Mouse (Mus musculus): Measurements from ENCODE around the gene Wfdc21. TPM values are rescaled to one million over a fixed set of nuclear protein-coding genes. Genes with fewer than 3 reads are reported as not detected.

The Wfdc21 gene
- polyA plus RNA-seq, 1 experiment from 2014 or later, result 3.4 TPM

DNA sequence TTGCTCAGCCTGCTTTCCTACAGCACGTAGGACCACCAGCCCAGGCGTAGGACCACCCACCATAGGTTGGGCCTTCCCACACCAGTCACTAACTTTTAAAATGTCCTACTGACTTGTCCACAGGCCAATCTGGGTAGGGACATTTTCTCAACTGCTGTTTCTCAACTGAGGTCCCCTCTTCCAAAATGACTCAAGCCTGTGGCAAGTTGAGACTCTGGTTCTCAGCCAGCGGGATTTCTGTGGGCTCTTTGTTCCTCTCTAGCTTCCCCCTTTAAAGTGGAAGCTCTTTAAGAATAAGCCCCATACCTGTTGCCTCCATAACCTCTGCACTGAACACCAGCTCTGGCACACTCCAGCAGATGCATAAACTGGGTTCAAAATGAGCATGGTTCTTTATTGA, 3.2 kb upstream of the Wfdc21 start:
- Histone ChIP-seq H3K4me3 (ENCODE audit: low read depth, low read length) (no peak overlapping the region), H3K27me3 (ENCODE audit: control insufficient read depth, insufficient read depth, low read length) (no peaks in the 10 kb centered on the region), H3K9ac (ENCODE audit: low read length) (no peak overlapping the region), H3K9me3 (ENCODE audit: control insufficient read depth, low read length) (no peaks in the 10 kb centered on the region), H3K4me1 (replicated peaks; ENCODE audit: control insufficient read depth, insufficient read depth) (no peaks in the 10 kb centered on the region), H3K4me2 (replicated peaks; ENCODE audit: low read depth) (no peak overlapping the region), H3K36me3 (ENCODE audit: control insufficient read depth, insufficient read depth, low read length) (no peaks in the 10 kb centered on the region), H3K27ac (replicated peaks) (no peak overlapping the region)
- DNase-seq (ENCODE audit: low spot score), result no peak
- TF ChIP-seq EP300 (optimal IDR thresholded peaks at IDR 0.05), result no peak
- TF ChIP-seq CTCF (IDR thresholded peaks at IDR 0.05; ENCODE audit: low read depth), result no peak
- ATAC-seq (ENCODE audit: low FRiP score, low TSS enrichment), result no peak
- WGBS, result 72% methylated on average over 3 of the region's 3 CpGs

DNA sequence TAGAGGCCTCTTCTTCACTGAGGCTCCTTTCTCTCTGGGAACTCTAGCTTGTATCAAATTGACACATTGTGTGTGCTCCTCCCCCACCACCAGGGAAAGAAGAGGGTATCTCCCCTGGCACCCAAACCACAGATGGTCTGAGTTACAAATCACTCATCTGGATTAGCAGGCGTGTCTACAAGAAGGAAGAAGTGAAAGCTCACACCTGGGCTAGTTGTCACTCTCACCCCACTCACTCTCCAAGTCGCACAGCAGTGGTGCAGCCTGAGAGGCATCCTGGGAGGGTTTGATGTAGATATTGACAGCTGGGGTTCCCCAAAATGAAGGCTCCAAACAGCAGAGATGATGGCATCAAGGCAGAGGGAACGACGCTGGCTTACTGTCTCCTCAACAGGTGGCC, 588 bp upstream of the Wfdc21 start:
- no peaks in the 10 kb centered on the region for H3K27me3 ChIP-seq (ENCODE audit: control insufficient read depth, insufficient read depth, low read length)
- H3K27ac ChIP-seq (replicated peaks), result no peak overlapping the region
- WGBS, result 53% methylated on average over 4 of the region's 4 CpGs
- H3K36me3 ChIP-seq (ENCODE audit: control insufficient read depth, insufficient read depth, low read length), result no peaks in the 10 kb centered on the region
- TF ChIP-seq CTCF (IDR thresholded peaks at IDR 0.05; ENCODE audit: low read depth) (no peak), EP300 (optimal IDR thresholded peaks at IDR 0.05) (no peak)
- no peaks in the 10 kb centered on the region for H3K9me3 ChIP-seq (ENCODE audit: control insufficient read depth, low read length)
- DNase-seq (ENCODE audit: low spot score) (no peak), ATAC-seq (ENCODE audit: low FRiP score, low TSS enrichment) (no peak)
- no peak overlapping the region for H3K4me3 ChIP-seq (ENCODE audit: low read depth, low read length)
- H3K4me1 ChIP-seq (replicated peaks; ENCODE audit: control insufficient read depth, insufficient read depth), result no peaks in the 10 kb centered on the region
- H3K4me2 ChIP-seq (replicated peaks; ENCODE audit: low read depth), result no peak overlapping the region
- no peak overlapping the region for H3K9ac ChIP-seq (ENCODE audit: low read length)

DNA sequence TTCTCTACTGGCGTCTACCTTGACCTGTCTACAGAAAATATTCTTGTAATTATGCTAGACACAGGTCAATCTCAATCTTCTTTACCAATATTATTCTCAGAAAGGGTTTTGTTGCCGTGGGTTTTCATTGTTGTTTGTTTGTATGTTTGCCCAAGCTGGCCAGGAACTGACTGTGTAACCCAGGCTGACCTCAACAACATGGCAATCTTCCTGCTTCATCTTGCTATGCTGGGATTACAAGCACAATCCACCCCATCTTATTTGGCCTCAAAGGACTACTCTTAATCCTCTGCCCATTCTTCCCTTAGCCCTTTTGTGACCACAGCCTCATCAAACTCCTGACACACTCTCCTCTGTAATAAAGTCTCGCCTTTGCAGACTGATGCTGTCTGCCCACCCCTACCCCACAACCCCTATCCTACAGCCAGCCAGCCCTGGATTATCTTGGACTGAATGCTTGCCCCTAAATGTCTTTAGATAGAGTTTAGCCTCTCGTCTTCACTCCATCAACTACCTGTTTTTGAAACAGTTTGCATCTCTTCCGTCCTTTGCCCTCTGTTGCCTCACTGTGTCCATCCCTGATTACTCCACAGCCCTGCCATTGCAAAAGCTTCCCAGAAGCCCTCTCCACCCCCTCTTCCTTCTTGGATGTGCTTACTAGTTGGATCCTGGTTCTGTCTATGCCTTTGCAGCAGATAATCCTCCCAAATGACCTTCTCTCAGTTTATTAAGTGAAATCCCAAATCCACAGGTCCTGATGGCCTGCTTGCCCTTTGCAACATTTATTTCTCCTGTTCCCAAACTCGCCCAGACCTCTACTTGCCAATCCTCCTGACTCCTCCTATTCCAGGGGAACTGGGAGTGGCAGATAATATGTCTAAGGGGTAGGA, 881 bp downstream of the Wfdc21 start:
- Histone ChIP-seq H3K27me3 (ENCODE audit: control insufficient read depth, insufficient read depth, low read length) (no peaks in the 10 kb centered on the region), H3K4me1 (replicated peaks; ENCODE audit: control insufficient read depth, insufficient read depth) (no peaks in the 10 kb centered on the region), H3K4me2 (replicated peaks; ENCODE audit: low read depth) (no peak overlapping the region), H3K36me3 (ENCODE audit: control insufficient read depth, insufficient read depth, low read length) (no peaks in the 10 kb centered on the region), H3K9me3 (ENCODE audit: control insufficient read depth, low read length) (no peaks in the 10 kb centered on the region), H3K27ac (replicated peaks) (no peak overlapping the region), H3K9ac (ENCODE audit: low read length) (no peak overlapping the region), H3K4me3 (ENCODE audit: low read depth, low read length) (no peak overlapping the region)
- ATAC-seq (ENCODE audit: low FRiP score, low TSS enrichment) (no peak), DNase-seq (ENCODE audit: low spot score) (no peak)
- TF ChIP-seq CTCF (IDR thresholded peaks at IDR 0.05; ENCODE audit: low read depth) (no peak), EP300 (optimal IDR thresholded peaks at IDR 0.05) (no peak)
- 65% methylated on average over 6 of the region's 6 CpGs for WGBS

DNA sequence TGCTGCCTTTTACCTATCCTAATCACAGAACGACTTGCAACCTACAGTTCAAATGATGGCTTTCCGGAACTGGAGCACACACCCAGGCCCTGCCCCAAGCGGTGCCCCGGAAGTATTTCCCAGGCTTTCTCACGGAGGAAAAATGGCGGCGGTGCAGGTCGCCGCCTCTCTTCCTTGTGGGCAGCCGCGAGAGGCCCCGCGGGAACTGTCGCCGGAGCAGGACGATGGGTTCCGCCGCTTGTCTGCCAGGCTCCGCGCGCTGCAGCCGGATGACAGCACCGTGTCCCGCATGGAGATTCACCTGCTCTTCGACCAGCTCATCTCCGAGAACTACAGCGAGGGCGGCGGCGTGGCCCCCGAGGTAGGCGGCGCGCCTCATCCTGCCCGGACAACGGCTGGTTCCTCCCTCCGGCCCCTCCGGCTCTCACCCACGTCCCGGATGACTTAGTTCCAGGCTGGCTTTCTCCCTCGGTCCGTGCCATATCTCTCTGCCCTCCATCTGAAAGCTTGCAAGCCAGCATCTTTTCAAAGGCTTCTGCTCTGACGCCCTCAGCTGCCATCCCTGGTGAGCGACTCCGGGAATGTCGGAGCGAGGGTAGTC, 6.9 kb downstream of the Wfdc21 start, which contains the start of gene Heatr6:
Gene Heatr6, plus strand, starts transcription at position 116 of the 601 bp plus-strand sequence.
- Histone ChIP-seq H3K36me3 (ENCODE audit: control insufficient read depth, insufficient read depth, low read length) (peaks cover 15% of the 10 kb centered on the region), H3K27me3 (ENCODE audit: control insufficient read depth, insufficient read depth, low read length) (no peaks in the 10 kb centered on the region), H3K4me1 (replicated peaks; ENCODE audit: control insufficient read depth, insufficient read depth) (peaks cover 4% of the 10 kb centered on the region; the same call in 1 of the 2 replicates), H3K9me3 (ENCODE audit: control insufficient read depth, low read length) (no peaks in the 10 kb centered on the region), H3K27ac (replicated peaks) (peak within 1 kb of the TSS; percentile 83), H3K4me2 (replicated peaks; ENCODE audit: low read depth) (peak within 1 kb of the TSS; percentile 80), H3K9ac (ENCODE audit: low read length) (peak within 1 kb of the TSS; percentile 85), H3K4me3 (ENCODE audit: low read depth, low read length) (peak within 1 kb of the TSS; percentile 80)
- TF ChIP-seq CTCF (IDR thresholded peaks at IDR 0.05; ENCODE audit: low read depth) (peak; percentile 18; the same call in 1 of the 2 replicates), EP300 (optimal IDR thresholded peaks at IDR 0.05) (no peak)
- DNase-seq (ENCODE audit: low spot score) (peak; percentile 92), ATAC-seq (ENCODE audit: low FRiP score, low TSS enrichment) (peak; percentile 98)
- WGBS, result under 1% methylated on average over 47 of the region's 47 CpGs

DNA sequence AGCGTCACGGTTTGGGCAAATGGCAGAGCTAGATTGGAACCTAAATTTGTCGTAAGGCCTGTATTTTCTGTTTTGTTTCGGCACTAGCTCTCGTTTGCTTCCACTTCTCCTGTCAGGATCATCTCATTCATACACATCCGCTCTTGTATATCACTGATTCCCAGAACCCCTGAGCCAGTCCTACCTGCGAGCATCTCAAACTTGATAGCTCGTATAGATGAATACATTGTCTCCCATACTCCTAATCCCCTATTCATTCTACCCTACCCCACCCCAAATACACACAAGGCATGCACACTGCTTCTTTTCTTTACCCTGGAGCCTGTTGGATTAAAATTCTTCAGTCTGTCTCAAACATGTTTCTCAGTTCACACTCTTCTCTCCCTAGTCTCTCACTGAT, 7.5 kb downstream of the Wfdc21 start:
- Histone ChIP-seq H3K4me3 (ENCODE audit: low read depth, low read length) (peak overlapping the region; percentile 80), H3K27me3 (ENCODE audit: control insufficient read depth, insufficient read depth, low read length) (no peaks in the 10 kb centered on the region), H3K9me3 (ENCODE audit: control insufficient read depth, low read length) (no peaks in the 10 kb centered on the region), H3K27ac (replicated peaks) (peak overlapping the region; percentile 83), H3K4me1 (replicated peaks; ENCODE audit: control insufficient read depth, insufficient read depth) (peaks cover 4% of the 10 kb centered on the region; the same call in 1 of the 2 replicates), H3K9ac (ENCODE audit: low read length) (peak overlapping the region; percentile 85), H3K4me2 (replicated peaks; ENCODE audit: low read depth) (peak overlapping the region; percentile 80), H3K36me3 (ENCODE audit: control insufficient read depth, insufficient read depth, low read length) (peaks cover 20% of the 10 kb centered on the region)
- ATAC-seq (ENCODE audit: low FRiP score, low TSS enrichment), result no peak
- TF ChIP-seq CTCF (IDR thresholded peaks at IDR 0.05; ENCODE audit: low read depth) (no peak), EP300 (optimal IDR thresholded peaks at IDR 0.05) (no peak)
- WGBS, result 1% methylated on average over 8 of the region's 8 CpGs
- no peak for DNase-seq (ENCODE audit: low spot score)

DNA sequence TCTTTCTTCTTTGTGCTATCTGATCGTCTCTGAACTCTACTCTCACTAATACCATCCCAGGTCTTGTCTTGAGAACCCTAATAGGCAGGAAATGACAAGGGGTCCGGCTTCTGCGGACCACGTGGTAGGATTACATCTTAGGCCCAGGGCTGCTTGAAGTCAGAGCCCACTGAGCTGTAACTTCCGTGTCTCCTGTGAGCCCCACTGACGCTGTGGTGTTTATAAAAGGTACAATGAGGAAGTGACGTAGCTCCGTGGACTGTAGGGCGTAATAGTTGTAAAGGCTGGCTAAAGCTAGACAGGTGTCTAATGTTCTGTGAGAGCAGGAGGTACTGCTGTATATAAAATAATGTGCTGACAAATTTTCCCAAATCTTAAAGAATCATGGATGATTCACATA, 20.6 kb downstream of the Wfdc21 start:
- no peaks in the 10 kb centered on the region for H3K9me3 ChIP-seq (ENCODE audit: control insufficient read depth, low read length)
- H3K27me3 ChIP-seq (ENCODE audit: control insufficient read depth, insufficient read depth, low read length), result no peaks in the 10 kb centered on the region
- H3K4me3 ChIP-seq (ENCODE audit: low read depth, low read length), result no peak overlapping the region
- H3K27ac ChIP-seq (replicated peaks), result no peak overlapping the region
- no peak overlapping the region for H3K9ac ChIP-seq (ENCODE audit: low read length)
- no peak overlapping the region for H3K4me2 ChIP-seq (replicated peaks; ENCODE audit: low read depth)
- DNase-seq (ENCODE audit: low spot score) (no peak), ATAC-seq (ENCODE audit: low FRiP score, low TSS enrichment) (no peak)
- WGBS, result 86% methylated on average over 9 of the region's 9 CpGs
- no peak for TF ChIP-seq CTCF (IDR thresholded peaks at IDR 0.05; ENCODE audit: low read depth)
- no peak for TF ChIP-seq EP300 (optimal IDR thresholded peaks at IDR 0.05)
- no peaks in the 10 kb centered on the region for H3K4me1 ChIP-seq (replicated peaks; ENCODE audit: control insufficient read depth, insufficient read depth)
- peaks cover 27% of the 10 kb centered on the region for H3K36me3 ChIP-seq (ENCODE audit: control insufficient read depth, insufficient read depth, low read length)
